Mouse (Mus musculus) cerebellum, adult 11-12 months (tissue): ENCODE results near the gene Snx1.

ENCODE experiments used
- DNase-seq: peaks from one replicate; pipeline ENCODE4 v3.0.0; 2022

Gene Snx1

DNA sequence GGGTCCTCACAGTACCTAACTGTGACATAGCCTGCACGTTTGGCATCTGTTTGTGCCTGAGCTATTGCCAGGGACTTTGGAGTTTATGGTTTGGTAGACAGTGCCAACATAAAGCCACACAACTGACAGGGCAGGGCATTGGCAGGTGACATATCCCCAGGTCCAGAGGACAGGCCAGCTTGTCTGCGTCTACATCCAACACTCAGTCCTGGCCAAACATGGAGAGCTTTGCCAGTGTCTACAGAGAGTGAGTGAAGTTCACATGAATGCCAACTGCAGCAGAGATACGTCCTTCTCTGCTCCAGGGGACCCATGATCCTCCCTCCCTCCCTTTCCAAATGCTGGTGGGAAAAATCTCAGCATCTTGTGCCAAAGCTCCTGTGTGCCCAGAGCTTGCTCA is 42.2 kb downstream of the Snx1 start:
- no peak for DNase-seq

GRCm38 (mm10) chr9:66081999-66082398 is 44.4 kb downstream of the Snx1 start:
- DNase-seq, result no peak

DNA sequence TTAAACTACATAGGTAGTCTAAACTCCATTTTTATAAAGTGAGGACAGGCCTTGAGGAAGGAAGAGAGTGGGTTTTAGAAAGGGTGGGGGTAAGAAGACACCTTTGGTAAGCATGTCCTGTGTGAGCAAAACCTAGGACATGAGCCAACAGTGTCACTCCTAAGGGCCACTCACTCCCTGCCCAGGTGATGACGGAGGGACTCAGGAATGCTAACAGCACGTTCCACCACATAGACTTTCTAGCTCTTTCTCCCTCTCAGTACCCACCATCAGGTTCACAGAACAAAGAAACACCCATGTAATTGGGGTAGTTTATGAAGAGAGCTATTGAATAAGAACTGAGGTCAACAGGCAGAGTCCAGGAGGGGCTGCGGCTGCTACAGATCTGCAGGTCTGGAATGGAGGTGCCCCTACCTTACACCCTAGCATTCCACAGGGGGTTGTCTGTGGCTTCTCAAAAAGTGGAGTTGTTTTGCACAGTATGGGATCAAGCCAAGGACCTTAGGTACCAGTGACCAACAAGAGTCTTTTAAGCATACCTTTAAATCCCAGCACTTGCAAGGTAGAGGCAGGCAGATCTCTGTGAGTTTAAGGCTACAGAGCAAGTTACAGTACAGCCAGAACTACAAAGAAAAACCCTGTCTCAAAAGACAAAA is 45.5 kb downstream of the Snx1 start:
- DNase-seq, result no peak

DNA sequence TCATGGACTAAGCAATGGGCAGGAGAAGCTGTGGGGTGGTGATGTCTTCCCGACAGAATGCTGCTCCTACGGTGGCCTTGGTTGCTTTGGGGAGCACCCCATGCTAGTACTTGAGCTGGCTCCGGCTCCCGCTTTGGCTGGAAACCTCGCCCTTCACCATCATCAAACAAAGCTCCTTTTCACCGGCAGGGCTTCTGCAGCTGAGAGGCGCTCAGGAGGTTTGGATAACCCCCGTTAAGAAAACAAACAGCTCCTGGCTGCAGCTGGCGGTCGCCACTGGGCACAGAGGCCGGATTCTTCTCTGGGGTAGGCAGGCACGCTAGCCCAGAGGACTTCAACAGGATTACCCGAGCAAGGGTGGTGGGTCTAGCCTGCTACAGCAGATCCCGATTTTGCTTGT is 47.9 kb downstream of the Snx1 start:
- DNase-seq, result no peak

GRCm38 (mm10) chr9:66078072-66078471 is 48.3 kb downstream of the Snx1 start:
- no peak for DNase-seq

DNA sequence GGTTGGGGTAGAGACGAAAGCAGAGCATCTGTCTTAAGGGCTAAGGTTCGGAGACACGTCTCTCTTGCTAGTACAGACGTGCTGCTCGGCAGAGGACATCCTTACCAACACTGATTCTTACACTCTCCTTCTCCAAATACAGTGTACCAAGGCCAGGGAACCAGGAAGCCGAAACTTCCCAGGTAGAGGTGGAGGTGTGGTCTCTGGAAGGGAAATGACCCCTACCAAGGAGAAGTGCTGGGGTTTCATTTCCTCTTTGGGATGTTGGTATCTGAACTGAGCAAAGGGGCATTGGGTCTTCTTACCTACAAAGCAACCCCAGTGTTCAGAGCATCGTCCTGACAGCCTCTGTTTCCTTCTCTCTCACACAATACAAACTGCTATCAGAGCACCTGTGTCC is 53.6 kb downstream of the Snx1 start:
- DNase-seq, result no peak

DNA sequence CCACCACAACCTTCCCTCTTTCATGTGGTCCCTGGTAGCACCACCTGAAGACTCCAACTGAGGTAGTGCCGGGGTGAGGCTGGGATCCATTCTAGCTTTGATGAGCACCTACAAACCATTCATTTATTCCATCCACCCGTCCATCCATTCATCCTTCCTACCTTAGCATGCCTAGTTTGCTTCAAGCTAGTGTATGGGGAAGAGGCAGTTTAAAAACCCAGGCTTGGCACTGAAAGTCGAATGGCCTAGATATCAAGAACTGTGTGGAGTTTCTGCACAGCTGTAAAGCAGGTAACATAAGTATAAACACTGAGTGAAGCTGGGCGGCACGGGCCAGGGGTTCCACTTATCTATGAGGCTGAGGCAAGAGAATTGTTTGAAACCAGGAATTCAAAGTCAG is 56.2 kb downstream of the Snx1 start:
- no peak for DNase-seq

DNA sequence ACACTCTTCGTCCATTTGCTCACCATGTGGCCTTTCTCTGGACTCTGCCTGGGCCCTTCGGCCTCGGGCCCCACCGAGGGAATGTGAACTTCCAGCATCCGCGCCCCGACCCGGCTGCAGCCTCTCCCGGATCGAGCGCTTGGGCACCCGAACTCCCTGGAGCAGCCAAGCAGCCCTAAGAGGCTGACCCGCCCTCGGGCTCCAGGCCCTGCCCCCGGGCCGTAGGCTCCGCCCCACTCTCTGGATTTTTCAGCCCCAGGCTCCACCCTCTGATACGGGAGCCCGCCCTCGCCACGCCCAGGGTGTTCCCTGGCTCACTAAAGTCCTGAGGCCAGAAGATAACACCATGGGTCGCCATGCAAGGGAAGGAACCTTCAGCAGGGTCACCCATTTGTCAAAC is 56.8 kb downstream of the Snx1 start, which contains the start of gene Snx22:
TSS of gene Snx22 (minus strand) at position 137 of the 400 bp plus-strand sequence.
- peak; percentile 86 for DNase-seq

DNA sequence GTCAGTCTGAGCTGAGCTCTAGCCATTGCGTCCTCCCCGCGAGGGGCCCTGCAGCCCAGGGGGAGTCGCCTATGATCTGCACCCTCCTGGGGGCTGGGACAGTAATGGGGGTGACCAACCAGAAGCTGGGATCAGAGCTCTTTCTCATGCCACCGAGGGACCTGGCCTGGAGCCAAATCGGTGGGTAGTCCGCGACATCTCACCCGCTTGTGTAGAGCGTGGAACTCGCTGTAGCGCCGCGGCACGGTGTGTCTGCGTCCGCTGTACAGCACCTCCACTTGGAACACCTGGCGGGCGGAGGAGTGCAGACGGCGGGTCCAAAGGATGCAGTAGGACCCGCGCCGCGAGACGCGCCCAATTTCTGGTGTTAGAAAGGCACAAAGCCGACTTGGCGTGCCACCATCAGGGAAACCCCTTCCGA is 57.4 kb downstream of the Snx1 start:
- DNase-seq, result peak; percentile 46

DNA sequence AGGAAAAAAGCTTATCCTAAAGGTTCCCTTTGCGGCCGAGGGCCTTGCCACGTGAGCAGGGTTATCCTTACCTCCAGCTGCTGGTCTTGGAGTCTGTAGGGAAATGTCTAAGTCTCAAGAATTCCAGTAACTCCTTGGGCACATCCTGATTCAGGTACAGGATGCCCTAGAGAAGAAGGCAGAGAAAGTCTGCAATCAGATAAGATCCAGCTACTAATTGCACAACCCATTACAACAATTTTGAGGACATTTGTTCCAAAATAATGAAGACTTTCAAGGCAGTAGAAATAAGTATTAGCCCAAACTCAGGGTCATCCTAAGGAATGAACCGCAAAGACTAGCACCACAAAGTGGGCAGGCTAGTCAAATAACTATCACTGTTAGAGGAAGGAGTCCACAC is 58.3 kb downstream of the Snx1 start:
- DNase-seq, result no peak

DNA sequence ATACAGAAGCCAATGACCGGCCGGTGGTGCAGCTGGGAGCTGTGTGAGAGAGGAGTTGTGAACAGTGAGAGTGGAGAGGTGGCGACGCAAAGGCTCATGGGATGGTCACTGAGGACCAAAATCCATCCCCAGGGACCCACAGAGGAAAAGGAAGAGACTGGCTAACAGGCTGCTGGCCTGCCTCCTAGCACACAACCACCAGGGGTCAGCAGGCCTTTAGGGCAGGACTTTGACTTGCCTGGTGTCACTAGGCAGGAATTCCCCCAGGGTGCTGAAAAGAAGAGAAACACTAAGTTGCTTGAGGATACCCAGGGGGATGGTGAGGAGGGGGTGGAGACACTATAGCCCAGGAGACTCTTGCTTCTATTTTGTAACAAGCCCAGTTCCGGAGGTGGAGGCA is 58.8 kb downstream of the Snx1 start:
- no peak for DNase-seq

- DNase-seq, result no peak
These were observed 59.6 kb downstream of the Snx1 start for GRCm38 (mm10) chr9:66066791-66067190.

DNA sequence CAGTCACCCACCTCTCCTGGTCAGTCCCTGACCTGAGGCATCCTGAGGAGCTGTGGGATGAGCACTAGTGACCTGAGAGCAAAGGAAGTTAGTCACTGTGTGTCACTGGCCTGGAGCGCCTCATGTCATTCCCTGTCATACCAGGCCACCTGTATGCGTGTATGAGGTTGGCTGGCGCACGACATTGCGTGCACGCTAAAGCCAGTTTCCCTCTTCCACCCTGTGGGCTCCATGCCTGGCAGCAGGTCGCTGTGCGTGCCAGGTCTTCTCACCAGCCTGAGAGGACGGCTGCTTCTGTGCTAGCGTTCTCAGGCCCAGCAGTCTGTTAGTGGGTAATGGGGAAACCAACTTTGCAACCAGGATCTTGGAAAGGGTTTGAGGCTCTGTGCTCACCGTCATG is 62.1 kb downstream of the Snx1 start:
- no peak for DNase-seq

DNA sequence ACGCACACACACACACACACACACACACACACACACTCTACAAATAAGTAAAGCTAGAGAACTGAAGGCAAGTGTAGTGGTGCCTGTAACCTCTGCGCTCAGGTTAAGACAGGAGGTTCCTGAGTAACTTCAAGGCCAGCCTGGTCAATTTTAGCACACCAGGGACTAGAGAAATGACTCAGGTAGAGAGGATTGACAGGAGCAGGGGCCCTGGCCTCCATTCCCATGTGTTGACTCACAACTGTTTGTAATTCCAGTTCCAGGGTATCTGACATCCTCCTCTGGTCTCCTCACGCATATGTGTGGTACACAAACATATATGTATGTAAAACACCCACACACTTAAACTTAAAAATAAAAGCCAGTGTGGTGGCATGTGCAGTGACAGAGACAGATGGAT is 62.9 kb downstream of the Snx1 start:
- no peak for DNase-seq

DNA sequence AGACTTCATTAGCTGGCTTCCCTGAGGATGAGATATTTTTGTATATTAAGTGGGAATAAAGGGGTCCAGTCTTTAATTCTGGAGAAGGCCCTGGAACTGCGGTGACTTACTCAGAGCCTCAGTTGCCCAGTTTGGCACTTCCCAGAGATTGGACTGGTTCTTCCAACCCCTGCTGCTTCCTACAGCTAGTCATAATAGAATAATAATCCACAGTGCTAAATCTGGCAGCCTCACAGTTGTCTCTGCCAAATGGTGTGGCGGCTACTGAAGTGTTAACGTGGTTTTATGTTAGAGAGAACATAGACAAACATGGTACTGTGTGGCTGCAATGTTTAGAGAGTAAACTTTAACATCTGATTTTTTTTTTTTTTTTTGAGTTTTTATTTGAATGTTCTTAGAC is 64.7 kb downstream of the Snx1 start:
- peak; percentile 21 for DNase-seq

- DNase-seq, result no peak
These were observed 65.4 kb downstream of the Snx1 start for GRCm38 (mm10) chr9:66060986-66061385.

DNA sequence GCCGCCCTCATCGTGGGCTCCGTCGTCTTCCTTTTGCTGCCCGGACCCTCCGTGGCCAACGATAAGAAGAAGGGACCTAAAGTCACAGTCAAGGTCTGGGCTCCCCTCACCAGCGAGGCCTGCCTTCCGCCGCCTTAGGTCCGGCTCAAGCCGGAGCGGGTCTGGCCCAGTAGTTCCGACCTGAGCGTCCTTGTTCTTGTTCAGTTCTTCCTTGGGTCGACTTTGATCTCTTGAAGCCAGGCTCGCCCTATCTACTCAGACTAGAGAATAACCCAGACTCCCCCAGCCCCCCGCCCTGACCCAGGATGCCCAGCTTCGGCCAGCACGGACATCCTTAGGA is 66.1 kb downstream of the Snx1 start:
- DNase-seq, result no peak

GRCm38 (mm10) chr9:66059583-66060307 is 66.6 kb downstream of the Snx1 start, which contains the start of gene Ppib:
Gene Ppib, plus strand, starts transcription at chr9:66060222.
- DNase-seq, result peak; percentile 98

GRCm38 (mm10) chr9:66053620-66054019 is 72.8 kb downstream of the Snx1 start:
- no peak for DNase-seq

- DNase-seq, result no peak
These were observed 73.7 kb downstream of the Snx1 start for GRCm38 (mm10) chr9:66052731-66053130.

GRCm38 (mm10) chr9:66051493-66051892 is 74.9 kb downstream of the Snx1 start:
- DNase-seq, result no peak

GRCm38 (mm10) chr9:66049931-66050601 is 76.3 kb downstream of the Snx1 start:
- no peak for DNase-seq

DNA sequence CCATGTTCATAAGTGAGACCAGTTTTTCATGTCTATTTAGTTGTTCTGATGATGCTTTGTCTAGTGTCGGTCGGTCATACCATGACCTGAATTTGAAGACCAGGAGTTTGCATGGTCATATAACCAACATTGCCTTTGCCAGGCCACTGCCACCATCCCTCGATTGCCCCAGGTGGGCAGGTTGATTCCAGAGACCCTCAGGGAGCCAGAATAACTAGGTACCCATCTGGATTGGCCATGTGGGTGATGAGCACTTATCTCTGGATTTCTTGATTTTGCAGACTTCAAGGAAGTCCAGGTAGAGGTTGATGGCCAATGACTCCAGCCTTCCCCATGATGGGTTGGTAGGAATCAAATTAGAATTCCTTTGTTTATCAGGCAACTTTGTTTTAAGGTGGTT is 83.1 kb downstream of the Snx1 start:
- no peak for DNase-seq

DNA sequence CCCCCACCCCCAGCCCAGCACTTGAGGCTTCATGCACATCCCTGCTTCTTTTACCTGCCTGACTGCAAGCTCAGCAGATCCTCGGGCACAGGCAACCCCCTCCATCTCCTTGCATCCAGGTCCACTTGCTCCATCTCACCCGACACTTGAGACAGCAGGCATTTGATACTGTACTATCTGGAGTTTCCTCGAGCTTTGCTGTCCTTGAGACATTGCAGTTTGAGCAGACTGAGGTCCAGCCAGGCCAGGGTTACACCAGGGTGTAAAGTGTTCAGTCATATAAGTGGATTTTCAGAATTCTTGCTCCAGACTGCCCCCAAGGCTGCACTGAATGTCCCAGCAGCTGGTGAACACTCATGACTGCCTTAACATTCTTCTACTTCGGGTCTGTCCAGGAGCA is 84.1 kb downstream of the Snx1 start:
- no peak for DNase-seq
